11 mouse cellular contexts compared by ENCODE assay signal in the genomic region with DNA sequence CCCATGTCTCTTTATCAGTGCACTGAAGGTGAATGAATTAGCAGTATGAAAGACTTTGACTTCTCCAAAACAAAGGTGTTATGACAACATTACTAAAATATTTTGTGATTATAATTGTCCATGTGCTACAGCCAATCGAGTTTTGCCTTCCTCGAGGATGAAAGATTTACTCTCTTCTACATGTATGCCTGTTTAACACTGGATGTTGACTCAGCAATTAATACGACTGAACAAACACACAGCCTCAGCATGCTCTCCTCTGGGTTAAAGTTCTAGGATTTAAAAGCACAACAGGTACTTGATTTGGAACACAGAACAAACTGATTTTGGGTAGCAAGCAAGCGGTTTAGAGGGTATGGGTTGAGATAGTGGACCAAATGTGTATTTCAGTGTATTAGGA. TPM values are rescaled to one million over a fixed set of nuclear protein-coding genes. Genes with fewer than 3 reads are reported as not detected.
DNase-seq lines count a peak whose midpoint lies in the region; ATAC-seq and TF ChIP-seq lines count a peak whose summit lies in the region.
"Had no signal": no experiment of that assay in that cellular context is flagged by ENCODE, and none has a peak within 500 bp of the region (broad histone marks: within the 10 kb centered on the region; RNA-seq: fewer than 3 reads in every experiment).

No protein-coding gene starts in this region.

- H3K36me3 ChIP-seq in hindbrain, embryonic 16.5 days (ENCODE audit: control insufficient read depth, insufficient read depth, low read length) = no peaks in the 10 kb centered on the region

- H3K9me3 ChIP-seq in hindbrain, embryonic 16.5 days (ENCODE audit: control insufficient read depth, low read length) = peaks cover 7% of the 10 kb centered on the region

- peak overlapping the region; percentile 68 for H3K4me2 ChIP-seq in hindbrain, embryonic 16.5 days (ENCODE audit: low read length)

- peaks cover 2% of the 10 kb centered on the region; the same call in 1 of the 2 replicates for H3K4me1 ChIP-seq in hindbrain, embryonic 16.5 days (ENCODE audit: control insufficient read depth, insufficient read depth, low read depth, low read length)

- TF ChIP-seq CTCF in layer of hippocampus, adult 2 months (conservative IDR thresholded peaks at IDR 0.05) = no peak

- no peaks in the 10 kb centered on the region for H3K27me3 ChIP-seq in hindbrain, embryonic 16.5 days (replicated peaks; ENCODE audit: control insufficient read depth, insufficient read depth, low read length)

- WGBS in hindbrain, embryonic 16.5 days = 50% methylated on average over 4 of the region's 4 CpGs

- ATAC-seq in hindbrain, embryonic 16.5 days = no peak

- no peak overlapping the region for H3K9ac ChIP-seq in hindbrain, embryonic 16.5 days (ENCODE audit: low read depth, low read length)

- H3K27ac ChIP-seq in layer of hippocampus, adult 2 months = peak overlapping the region; percentile 85
- no peak overlapping the region for H3K27ac ChIP-seq in hindbrain, embryonic 16.5 days (ENCODE audit: low read depth, low read length)

- peak overlapping the region; percentile 93; the same call in 1 of the 2 replicates for H3K4me3 ChIP-seq in layer of hippocampus, adult 2 months
- H3K4me3 ChIP-seq in hindbrain, embryonic 16.5 days (ENCODE audit: low read length) = peak overlapping the region; percentile 88

- no peak for DNase-seq in layer of hippocampus, adult 2 months (ENCODE audit: low spot score in 2 of 2)
- no peak for DNase-seq in layer of hippocampus, postnatal 10 days (ENCODE audit: low spot score in 2 of 2)
- peak; percentile 10 for DNase-seq in adipocyte (ENCODE audit: low spot score)
- DNase-seq in naive thymus-derived CD4-positive, alpha-beta T cell, adult 2 months (ENCODE audit: low read depth) = peak; percentile 6
- no peak for DNase-seq in adrenal gland, adult 18-20 months (ENCODE audit: low spot score in 2 of 2)
- no peak for DNase-seq in B cell, adult 2 months
- no peak for DNase-seq in retina, postnatal 1 day
- DNase-seq: gastrocnemius, postnatal 10 days; lung, adult 18-20 months; thymus, adult 18-20 months had no signal

RNA-seq across cellular contexts. Expression of a gene that starts 1.6 kb away (rescaled TPM):
- 10 to 100 TPM; 45.6 to 55.5 TPM for total RNA-seq in layer of hippocampus, adult 2 months (2021)
- 10 to 100 TPM; 57.7 to 63.9 TPM for total RNA-seq in layer of hippocampus, postnatal 10 days (2021)
- polyA plus RNA-seq in hindbrain, embryonic 16.5 days (2015; fragmentation: Nextera tagmentation; extraction: Ambion mirVana) = 7.9 and 10.5 TPM in 2 replicates
- 10 to 100 TPM; 14.3 to 15.4 TPM for total RNA-seq in adrenal gland, adult 18-20 months (2021)

Comparison
In these comparisons a context has a peak if more than half of its experiments do, and no peak if none do; other contexts are left out.
1. DNase-seq: peak in adipocyte (single experiment) and naive thymus-derived CD4-positive, alpha-beta T cell, adult 2 months (single experiment); none in layer of hippocampus, adult 2 months (0 of 2), layer of hippocampus, postnatal 10 days (0 of 2), adrenal gland, adult 18-20 months (0 of 2), B cell, adult 2 months (0 of 2) and retina, postnatal 1 day (single experiment).